Mouse (Mus musculus): ENCODE data around the gene Iqce.

- TF ChIP-seq CTCF (IDR thresholded peaks at IDR 0.05; ENCODE audit: low read depth) (no peak), EP300 (IDR thresholded peaks at IDR 0.05; ENCODE audit: low read depth) (no peak)
Observed at GRCm38 (mm10) chr5:140675079-140675478, 27.1 kb downstream of the Iqce start.

All from liver, postnatal 0 days (tissue).